ENCODE assay signal across 9 mouse cellular contexts in genomic region chr11:100762831-100763230, GRCm38 (mm10). TPM values are rescaled to one million over a fixed set of nuclear protein-coding genes. Genes with fewer than 3 reads are reported as not detected.
A peak's percentile ranks its signal among the peaks of the same experiment; 100 is the strongest.
DNase-seq lines count a peak whose midpoint lies in the region; ATAC-seq and TF ChIP-seq lines count a peak whose summit lies in the region.
"Had no signal": no experiment of that assay in that cellular context is flagged by ENCODE, and none has a peak within 500 bp of the region (broad histone marks: within the 10 kb centered on the region; RNA-seq: fewer than 3 reads in every experiment).

Hcrt (minus strand) TSS chr11:100762931.

- no peak for TF ChIP-seq CTCF in layer of hippocampus, adult 2 months (conservative IDR thresholded peaks at IDR 0.05)
- TF ChIP-seq CTCF in midbrain, postnatal 0 days (IDR thresholded peaks at IDR 0.05): no peak

- DNase-seq in layer of hippocampus, adult 2 months (ENCODE audit: low spot score in 2 of 2): no peak
- no peak for DNase-seq in layer of hippocampus, postnatal 14 days (ENCODE audit: low spot score in 2 of 2)
- no peak for DNase-seq in intestine, embryonic 14.5 days (ENCODE audit: low spot score)
- no peak for DNase-seq in midbrain, postnatal 0 days (ENCODE audit: low spot score)
- DNase-seq in urinary bladder, postnatal 10 days (ENCODE audit: low spot score): no peak
- no peak for DNase-seq in gastrocnemius, postnatal 25 days

- H3K4me3 ChIP-seq in layer of hippocampus, adult 2 months: peak within 1 kb of the TSS; percentile 56
- peak within 1 kb of the TSS; percentile 44 for H3K4me3 ChIP-seq in embryonic facial prominence, embryonic 13.5 days
- peak within 1 kb of the TSS; percentile 35 for H3K4me3 ChIP-seq in intestine, embryonic 14.5 days (ENCODE audit: low read depth, low read length)
- H3K4me3 ChIP-seq in midbrain, postnatal 0 days (ENCODE audit: low read depth, low read length): peak within 1 kb of the TSS; percentile 40

- 85% methylated on average over 7 of the region's 7 CpGs for WGBS in embryonic facial prominence, embryonic 13.5 days
- 85% methylated on average over 7 of the region's 7 CpGs for WGBS in intestine, embryonic 14.5 days
- WGBS in midbrain, postnatal 0 days: 92% methylated on average over 7 of the region's 7 CpGs

- H3K9me3 ChIP-seq in embryonic facial prominence, embryonic 13.5 days: no peaks in the 10 kb centered on the region
- no peaks in the 10 kb centered on the region for H3K9me3 ChIP-seq in intestine, embryonic 14.5 days (ENCODE audit: control insufficient read depth, low read length)
- no peaks in the 10 kb centered on the region for H3K9me3 ChIP-seq in midbrain, postnatal 0 days (ENCODE audit: low read length)

- H3K27me3 ChIP-seq in embryonic facial prominence, embryonic 13.5 days: peaks cover 55% of the 10 kb centered on the region
- H3K27me3 ChIP-seq in intestine, embryonic 14.5 days (replicated peaks; ENCODE audit: control insufficient read depth, insufficient read depth, low read length): peaks cover 40% of the 10 kb centered on the region
- no peaks in the 10 kb centered on the region for H3K27me3 ChIP-seq in midbrain, postnatal 0 days (ENCODE audit: insufficient read depth, low read length)

- H3K27ac ChIP-seq in layer of hippocampus, adult 2 months: peak within 1 kb of the TSS; percentile 21
- H3K27ac ChIP-seq in embryonic facial prominence, embryonic 13.5 days: no peak within 1 kb of the TSS
- H3K27ac ChIP-seq in intestine, embryonic 14.5 days (ENCODE audit: low read depth): no peak within 1 kb of the TSS
- peak within 1 kb of the TSS; percentile 57 for H3K27ac ChIP-seq in midbrain, postnatal 0 days (ENCODE audit: low read depth, low read length)

- no peak for ATAC-seq in embryonic facial prominence, embryonic 13.5 days (ENCODE audit: insufficient number of reproducible peaks, insufficient read depth, low FRiP score, low TSS enrichment, low read depth)
- no peak for ATAC-seq in intestine, embryonic 14.5 days (replicated peaks; ENCODE audit: low FRiP score, low TSS enrichment, low read depth)
- no peak for ATAC-seq in midbrain, postnatal 0 days (ENCODE audit: low FRiP score)
- no peak for ATAC-seq in CD4-positive, CD25-positive, alpha-beta regulatory T cell, adult 4 months

- H3K36me3 ChIP-seq in embryonic facial prominence, embryonic 13.5 days: no peaks in the 10 kb centered on the region
- no peaks in the 10 kb centered on the region for H3K36me3 ChIP-seq in intestine, embryonic 14.5 days (ENCODE audit: control insufficient read depth, insufficient read depth, low read length)
- H3K36me3 ChIP-seq in midbrain, postnatal 0 days (ENCODE audit: insufficient read depth, low read length): no peaks in the 10 kb centered on the region

- H3K4me2 ChIP-seq in embryonic facial prominence, embryonic 13.5 days: peak within 1 kb of the TSS; percentile 68
- peak within 1 kb of the TSS; percentile 58 for H3K4me2 ChIP-seq in intestine, embryonic 14.5 days (ENCODE audit: low read length)
- peak within 1 kb of the TSS; percentile 63 for H3K4me2 ChIP-seq in midbrain, postnatal 0 days (ENCODE audit: low read depth, low read length, poor library complexity, severe bottlenecking)

- peak within 1 kb of the TSS; percentile 54 for H3K9ac ChIP-seq in embryonic facial prominence, embryonic 13.5 days
- H3K9ac ChIP-seq in intestine, embryonic 14.5 days (ENCODE audit: low read length): peak within 1 kb of the TSS; percentile 25
- H3K9ac ChIP-seq in midbrain, postnatal 0 days (replicated peaks; ENCODE audit: low read length, poor library complexity, severe bottlenecking): peak within 1 kb of the TSS; percentile 45

- peaks cover 17% of the 10 kb centered on the region for H3K4me1 ChIP-seq in embryonic facial prominence, embryonic 13.5 days
- H3K4me1 ChIP-seq in intestine, embryonic 14.5 days (replicated peaks; ENCODE audit: control insufficient read depth, insufficient read depth, low read length): peaks cover 10% of the 10 kb centered on the region
- 0 out of 2 replicates have a peak, but pooled peaks cover 7% of the 10 kb centered on the region for H3K4me1 ChIP-seq in midbrain, postnatal 0 days (ENCODE audit: insufficient read depth, low read length)

RNA-seq across cellular contexts. Expression of gene Hcrt, which starts in this region (rescaled TPM):
- total RNA-seq in layer of hippocampus, adult 2 months (2021): not detected
- total RNA-seq in layer of hippocampus, postnatal 14 days (2021): not detected
- polyA plus RNA-seq in embryonic facial prominence, embryonic 13.5 days (2015; fragmentation: Nextera tagmentation; extraction: Ambion mirVana): not detected in 2 replicates
- not detected in 2 replicates for polyA plus RNA-seq in intestine, embryonic 14.5 days (2014; fragmentation: Nextera tagmentation; extraction: Ambion mirVana)
- total RNA-seq in midbrain, postnatal 0 days (2014; rRNA removed): 4.5 and 6.7 TPM in 2 replicates
- polyA plus RNA-seq in midbrain, postnatal 0 days (2015; fragmentation: Nextera tagmentation; extraction: Ambion mirVana): 5.7 and 16.8 TPM in 2 replicates
- not detected for polyA plus RNA-seq in CD4-positive, CD25-positive, alpha-beta regulatory T cell, adult 4 months (2017; shearing (Covaris generic))
- not detected for total RNA-seq in gastrocnemius, postnatal 25 days (2021)
- total RNA-seq: gastrocnemius, adult 18-20 months had no signal

Comparison
In these comparisons a context has a peak if more than half of its experiments do, and no peak if none do; other contexts are left out.
1. H3K27ac ChIP-seq: peak in layer of hippocampus, adult 2 months (single experiment) and midbrain, postnatal 0 days (single experiment); none in embryonic facial prominence, embryonic 13.5 days (single experiment) and intestine, embryonic 14.5 days (single experiment).
2. Peak in every context shown above with its lines, with median percentiles within 50 percentile points of each other: H3K4me3 ChIP-seq, H3K4me2 ChIP-seq and H3K9ac ChIP-seq.